Mouse (Mus musculus): Measurements from ENCODE around the gene Tex30. TPM values are rescaled to one million over a fixed set of nuclear protein-coding genes. Genes with fewer than 3 reads are reported as not detected.

Tex30 gene
- polyA plus RNA-seq, 2 experiments, result 31.5 to 71.7 TPM

- WGBS, result 3% methylated on average over 17 of the region's 17 CpGs
- peak; percentile 57 for ATAC-seq (ENCODE audit: low FRiP score, low read depth)
- peak; percentile 89 for DNase-seq (ENCODE audit: low spot score)
Measured at GRCm38 (mm10) chr1:44041797-44042554, 60.3 kb downstream of the Tex30 start.

More at GRCm38 (mm10) chr1:44041797-44042554, 60.3 kb downstream of the Tex30 start:
- H3K4me2 ChIP-seq (replicated peaks; ENCODE audit: low read depth, low read length, severe bottlenecking), result peak overlapping the region; percentile 62
- 0 out of 2 replicates have a peak, but pooled peaks have one; percentile 29 for TF ChIP-seq POLR2A (IDR thresholded peaks at IDR 0.05; ENCODE audit: borderline replicate concordance, extremely low read depth, insufficient read depth, insufficient read length)
- H3K9ac ChIP-seq (ENCODE audit: low read depth, low read length, severe bottlenecking), result peak overlapping the region; percentile 67
- no peaks in the 10 kb centered on the region for H3K27me3 ChIP-seq (ENCODE audit: control insufficient read depth, insufficient read depth, low read length)
- H3K4me1 ChIP-seq (ENCODE audit: control insufficient read depth, insufficient read depth, low read length), result no peaks in the 10 kb centered on the region
- no peaks in the 10 kb centered on the region for H3K36me3 ChIP-seq (ENCODE audit: control insufficient read depth, insufficient read depth, low read length)
- no peak overlapping the region for H3K27ac ChIP-seq (replicated peaks; ENCODE audit: low read depth, low read length)
- H3K4me3 ChIP-seq (replicated peaks; ENCODE audit: low read length), result peak overlapping the region; percentile 43
- no peaks in the 10 kb centered on the region for H3K9me3 ChIP-seq (ENCODE audit: control insufficient read depth, low read length)

Other genes with a start within 250 kb of the Tex30 start
- gene Tpp2, start 168.8 kb downstream of the Tex30 start, polyA plus RNA-seq (2012; rRNA removed), result 23.4 and 27.3 TPM in 2 replicates
- gene Tpp2, start 168.8 kb downstream of the Tex30 start, polyA plus RNA-seq (2014; fragmentation: Nextera tagmentation; extraction: Ambion mirVana), result 49.6 and 53.0 TPM in 2 replicates
- 0.33 and 0.62 TPM in 2 replicates for gene Mettl21c, start 82.4 kb downstream of the Tex30 start, polyA plus RNA-seq (2012; rRNA removed)
- 0.61 and 1.4 TPM in 2 replicates for gene Mettl21c, start 82.4 kb downstream of the Tex30 start, polyA plus RNA-seq (2014; fragmentation: Nextera tagmentation; extraction: Ambion mirVana)
- 0.10 and 0.19 TPM in 2 replicates for gene Gm8251, start 40.5 kb downstream of the Tex30 start, polyA plus RNA-seq (2012; rRNA removed)
- gene Gm8251, start 40.5 kb downstream of the Tex30 start, polyA plus RNA-seq (2014; fragmentation: Nextera tagmentation; extraction: Ambion mirVana), result 0.08 and 0.11 TPM in 2 replicates
- gene Kdelc1, start 16.4 kb upstream of the Tex30 start, polyA plus RNA-seq (2012; rRNA removed), result 64.7 and 68.3 TPM in 2 replicates
- 69.7 and 77.6 TPM in 2 replicates for gene Kdelc1, start 16.4 kb upstream of the Tex30 start, polyA plus RNA-seq (2014; fragmentation: Nextera tagmentation; extraction: Ambion mirVana)
- gene Bivm, start 16.5 kb upstream of the Tex30 start, polyA plus RNA-seq (2012; rRNA removed), result 13.3 and 15.3 TPM in 2 replicates
- gene Bivm, start 16.5 kb upstream of the Tex30 start, polyA plus RNA-seq (2014; fragmentation: Nextera tagmentation; extraction: Ambion mirVana), result 17.9 and 19.5 TPM in 2 replicates
- 18.4 and 23.4 TPM in 2 replicates for gene Ercc5, start 45.3 kb upstream of the Tex30 start, polyA plus RNA-seq (2012; rRNA removed)
- 25.2 and 28.2 TPM in 2 replicates for gene Ercc5, start 45.3 kb upstream of the Tex30 start, polyA plus RNA-seq (2014; fragmentation: Nextera tagmentation; extraction: Ambion mirVana)
- 0.03 and 0.04 TPM in 2 replicates for gene Mettl21e, start 116.5 kb upstream of the Tex30 start, polyA plus RNA-seq (2012; rRNA removed)
- gene Mettl21e, start 116.5 kb upstream of the Tex30 start, polyA plus RNA-seq (2014; fragmentation: Nextera tagmentation; extraction: Ambion mirVana), result 0.08 TPM in 1 of 2 replicates, not detected in the other

Measured in limb, embryonic 14.5 days (tissue).